Mouse (Mus musculus): ENCODE data around the gene Il20rb. TPM values are rescaled to one million over a fixed set of nuclear protein-coding genes. Genes with fewer than 3 reads are reported as not detected.

Gene Il20rb
- polyA plus RNA-seq, 1 experiment: 0.43 TPM

GRCm38 (mm10) chr9:100416299-100416698 is 70.3 kb downstream of the Il20rb start:
- H3K9me3 ChIP-seq (replicated peaks; ENCODE audit: control insufficient read depth, insufficient read depth, low read length, poor library complexity, severe bottlenecking): no peaks in the 10 kb centered on the region
- H3K36me3 ChIP-seq (ENCODE audit: control insufficient read depth, insufficient read depth, low read length, poor library complexity, severe bottlenecking): no peaks in the 10 kb centered on the region
- H3K4me3 ChIP-seq (ENCODE audit: low read depth, low read length): no peak overlapping the region
- H3K27me3 ChIP-seq (ENCODE audit: control insufficient read depth, insufficient read depth, low read length, poor library complexity, severe bottlenecking): peaks cover 2% of the 10 kb centered on the region; the same call in 1 of the 2 replicates
- no peak overlapping the region for H3K27ac ChIP-seq (ENCODE audit: insufficient read depth, low read length)
- H3K4me1 ChIP-seq (ENCODE audit: control insufficient read depth, insufficient read depth, low read length): no peaks in the 10 kb centered on the region
- TF ChIP-seq CTCF (IDR thresholded peaks at IDR 0.05; ENCODE audit: low read depth, low read length) (no peak), EP300 (IDR thresholded peaks at IDR 0.05; ENCODE audit: insufficient read depth, low read depth, low read length) (no peak), POLR2A (IDR thresholded peaks at IDR 0.05; ENCODE audit: insufficient read depth, low read length) (no peak)
- no peak overlapping the region for H3K9ac ChIP-seq (ENCODE audit: low read depth, poor library complexity, severe bottlenecking)

GRCm38 (mm10) chr9:100415328-100415979 is 71.1 kb downstream of the Il20rb start:
- H3K27ac ChIP-seq (ENCODE audit: insufficient read depth, low read length): no peak overlapping the region
- H3K36me3 ChIP-seq (ENCODE audit: control insufficient read depth, insufficient read depth, low read length, poor library complexity, severe bottlenecking): no peaks in the 10 kb centered on the region
- no peaks in the 10 kb centered on the region for H3K4me1 ChIP-seq (ENCODE audit: control insufficient read depth, insufficient read depth, low read length)
- H3K9ac ChIP-seq (ENCODE audit: low read depth, poor library complexity, severe bottlenecking): no peak overlapping the region
- peaks cover 2% of the 10 kb centered on the region; the same call in 1 of the 2 replicates for H3K27me3 ChIP-seq (ENCODE audit: control insufficient read depth, insufficient read depth, low read length, poor library complexity, severe bottlenecking)
- no peak overlapping the region for H3K4me3 ChIP-seq (ENCODE audit: low read depth, low read length)
- TF ChIP-seq CTCF (IDR thresholded peaks at IDR 0.05; ENCODE audit: low read depth, low read length) (no peak), EP300 (IDR thresholded peaks at IDR 0.05; ENCODE audit: insufficient read depth, low read depth, low read length) (no peak), POLR2A (IDR thresholded peaks at IDR 0.05; ENCODE audit: insufficient read depth, low read length) (no peak)
- H3K9me3 ChIP-seq (replicated peaks; ENCODE audit: control insufficient read depth, insufficient read depth, low read length, poor library complexity, severe bottlenecking): no peaks in the 10 kb centered on the region

Other genes with a start within 250 kb of the Il20rb start
- gene Nck1, start 59.3 kb upstream of the Il20rb start, polyA plus RNA-seq (2011; ENCODE audit: insufficient read depth, insufficient read length, low read depth, missing spikeins): 54.9 and 60.1 TPM in 2 replicates
- gene Slc35g2, start 84.3 kb upstream of the Il20rb start, polyA plus RNA-seq (2011; ENCODE audit: insufficient read depth, insufficient read length, low read depth, missing spikeins): 1.9 and 5.2 TPM in 2 replicates
- gene Stag1, start 111.0 kb upstream of the Il20rb start, polyA plus RNA-seq (2011; ENCODE audit: insufficient read depth, insufficient read length, low read depth, missing spikeins): 69.1 and 72.8 TPM in 2 replicates